Mouse (Mus musculus) limb, embryonic 14.5 days (tissue): ENCODE measurements at regions not wholly inside any gene's neighbourhood (a gene's known extent, or its start where the extent isn't known, plus 50 kb on each side); places are given as distances from the start of the nearest gene placed in this dataset.
A peak's percentile ranks its signal among the peaks of the same experiment; 100 is the strongest.

ENCODE experiments used
- ATAC-seq: fragments of 200-750 bp; cut with Nextera tagmentation; 2 replicates; pipeline ENCODE4 v1.8.0; 2017; ENCODE audit warnings: low read depth, moderate number of reproducible peaks, moderate TSS enrichment; ENCODE audit not compliant: low FRiP score
- DNase-seq: peaks from one replicate; pipeline ENCODE4 v3.0.0-alpha.2; 2015; ENCODE audit warnings: low spot score
- H3K27ac ChIP-seq: fragments of 300-500 bp; sonication (generic); replicated peaks from 2 replicates; pipeline ENCODE4 v1.5.1; 2014; ENCODE audit warnings: low read depth, mild to moderate bottlenecking, low read length, moderate library complexity, mixed read lengths
- H3K27me3 ChIP-seq: fragments of 300-500 bp; sonication (generic); 2 replicates; pipeline ENCODE4 v1.6.1; 2014; ENCODE audit warnings: low read length, mixed read lengths; ENCODE audit not compliant: control insufficient read depth, insufficient read depth
- H3K36me3 ChIP-seq: fragments of 300-500 bp; sonication (generic); 2 replicates; pipeline ENCODE4 v1.6.1; 2014; ENCODE audit warnings: mild to moderate bottlenecking, low read length, moderate library complexity, mixed read lengths; ENCODE audit not compliant: control insufficient read depth, insufficient read depth
- H3K4me1 ChIP-seq: fragments of 300-500 bp; sonication (generic); 2 replicates; pipeline ENCODE4 v1.6.1; 2014; ENCODE audit warnings: antibody characterized with exemption, low read length, mixed read lengths; ENCODE audit not compliant: control insufficient read depth, insufficient read depth
- H3K4me2 ChIP-seq: fragments of 300-500 bp; sonication (generic); replicated peaks from 2 replicates; pipeline ENCODE4 v1.6.1; 2014; ENCODE audit warnings: low read depth, mild to moderate bottlenecking, low read length, moderate library complexity; ENCODE audit not compliant: severe bottlenecking
- H3K4me3 ChIP-seq: fragments of 300-500 bp; sonication (generic); replicated peaks from 2 replicates; pipeline ENCODE4 v1.5.1; 2014; ENCODE audit warnings: low read length
- H3K9ac ChIP-seq: fragments of 300-500 bp; sonication (generic); 2 replicates; pipeline ENCODE4 v1.6.1; 2014; ENCODE audit warnings: mild to moderate bottlenecking, low read depth, low read length, moderate library complexity; ENCODE audit not compliant: severe bottlenecking
- H3K9me3 ChIP-seq: fragments of 300-500 bp; sonication (generic); 2 replicates; pipeline ENCODE4 v1.6.1; 2016; ENCODE audit warnings: low read length; ENCODE audit not compliant: control insufficient read depth
- POLR2A ChIP-seq: fragments of 200-500 bp; IDR thresholded peaks from 2 replicates; pipeline ENCODE4 v1.8.0; 2012; ENCODE audit warnings: inconsistent platforms, mild to moderate bottlenecking, moderate library complexity, borderline replicate concordance; ENCODE audit not compliant: insufficient read depth, insufficient read length; ENCODE audit errors: extremely low read depth
- WGBS: fragments of 180-500 bp; shearing (Covaris S2); extraction: QIAGEN DNeasy Blood & Tissue Kit; methylation state at CpG from one replicate; pipeline ENCODE4 v1.1.7; 2014; 5-methylcytosine and 5-hydroxymethylcytosine counted together

- H3K9ac ChIP-seq, result no peak overlapping the region
- no peaks in the 10 kb centered on the region for H3K27me3 ChIP-seq
- TF ChIP-seq POLR2A, result no peak
- H3K27ac ChIP-seq, result no peak overlapping the region
- ATAC-seq (no peak), DNase-seq (no peak)
- H3K4me3 ChIP-seq, result no peak overlapping the region
- H3K9me3 ChIP-seq, result no peaks in the 10 kb centered on the region
- H3K4me1 ChIP-seq, result no peaks in the 10 kb centered on the region
- H3K36me3 ChIP-seq, result no peaks in the 10 kb centered on the region
- WGBS, result 87% methylated on average over 2 of the region's 2 CpGs
- no peak overlapping the region for H3K4me2 ChIP-seq
These were observed 51.8 kb upstream of the 1190002N15Rik start for GRCm38 (mm10) chr9:94589672-94590071.

- WGBS, result 84% methylated on average over 2 of the region's 2 CpGs
- ATAC-seq, result no peak
These were observed 64.7 kb upstream of the Slc9a9 start for GRCm38 (mm10) chr9:94604993-94605392.

GRCm38 (mm10) chr9:94606422-94606821, 63.3 kb upstream of the Slc9a9 start:
- DNase-seq, result peak; percentile 45
- WGBS, result 44% methylated on average over 2 of the region's 2 CpGs
- Histone ChIP-seq H3K27me3 (no peaks in the 10 kb centered on the region), H3K36me3 (no peaks in the 10 kb centered on the region), H3K4me1 (peaks cover 12% of the 10 kb centered on the region), H3K27ac (no peak overlapping the region), H3K9ac (no peak overlapping the region), H3K9me3 (no peaks in the 10 kb centered on the region), H3K4me2 (no peak overlapping the region), H3K4me3 (no peak overlapping the region)
- no peak for TF ChIP-seq POLR2A
- ATAC-seq, result peak; percentile 46

More at GRCm38 (mm10) chr9:94604993-94605392, 64.7 kb upstream of the Slc9a9 start:
- H3K36me3 ChIP-seq, result no peaks in the 10 kb centered on the region
- TF ChIP-seq POLR2A, result no peak
- H3K9me3 ChIP-seq, result no peaks in the 10 kb centered on the region
- H3K4me2 ChIP-seq, result no peak overlapping the region
- H3K9ac ChIP-seq, result no peak overlapping the region
- H3K4me1 ChIP-seq, result peaks cover 12% of the 10 kb centered on the region
- DNase-seq, result no peak
- H3K4me3 ChIP-seq, result no peak overlapping the region
- no peaks in the 10 kb centered on the region for H3K27me3 ChIP-seq
- no peak overlapping the region for H3K27ac ChIP-seq

- Histone ChIP-seq H3K4me1 (peaks cover 12% of the 10 kb centered on the region), H3K4me3 (no peak overlapping the region), H3K9me3 (no peaks in the 10 kb centered on the region), H3K4me2 (no peak overlapping the region), H3K9ac (no peak overlapping the region), H3K27ac (no peak overlapping the region), H3K27me3 (no peaks in the 10 kb centered on the region), H3K36me3 (no peaks in the 10 kb centered on the region)
- DNase-seq, result no peak
- TF ChIP-seq POLR2A, result no peak
- ATAC-seq, result no peak
- WGBS, result 65% methylated on average over 13 of the region's 13 CpGs
These were observed 62.5 kb upstream of the Slc9a9 start for GRCm38 (mm10) chr9:94607011-94607749.

GRCm38 (mm10) chr9:94607750-94608106, 62.0 kb upstream of the Slc9a9 start:
- Histone ChIP-seq H3K27ac (no peak overlapping the region), H3K4me2 (no peak overlapping the region), H3K27me3 (no peaks in the 10 kb centered on the region), H3K9ac (no peak overlapping the region), H3K36me3 (no peaks in the 10 kb centered on the region), H3K4me3 (no peak overlapping the region), H3K4me1 (peaks cover 12% of the 10 kb centered on the region), H3K9me3 (no peaks in the 10 kb centered on the region)
- no peak for DNase-seq
- no peak for TF ChIP-seq POLR2A
- ATAC-seq, result peak; percentile 39; the same call in 1 of the 2 replicates
- WGBS, result 67% methylated on average over 2 of the region's 2 CpGs
